Mouse (Mus musculus) ZHBTc4 (cell line): ENCODE data around the gene Eml1.

Experiments used
- DNase-seq: peaks from one replicate; pipeline ENCODE4 v3.0.0-alpha.2; 2011; ENCODE audit warnings: low read depth, low spot score

Eml1 gene

DNA sequence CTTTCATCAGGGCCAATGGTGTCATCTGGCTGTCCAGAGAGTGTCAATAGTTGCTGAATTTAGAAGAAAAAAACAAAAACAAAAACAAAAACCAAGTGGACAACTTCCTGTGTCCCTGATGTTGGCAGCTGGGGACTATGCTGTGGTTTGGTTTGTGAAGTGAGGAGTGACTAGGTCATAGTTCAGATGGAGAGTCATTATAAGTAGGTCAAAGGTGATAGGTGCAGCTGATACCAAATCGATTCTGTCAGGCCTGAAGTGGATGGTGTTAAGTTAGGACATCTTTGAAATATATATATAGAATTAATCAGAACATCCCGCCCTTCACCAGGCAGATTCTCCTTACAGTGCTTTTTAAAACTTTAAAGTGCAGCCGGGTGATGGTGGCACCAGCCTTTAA lies 103.7 kb downstream of the Eml1 start:
- no peak for DNase-seq

GRCm38 (mm10) chr12:108478714-108479113 lies 108.0 kb downstream of the Eml1 start:
- DNase-seq: no peak

GRCm38 (mm10) chr12:108480704-108481365 lies 110.1 kb downstream of the Eml1 start:
- DNase-seq: no peak

GRCm38 (mm10) chr12:108489076-108489475 lies 118.3 kb downstream of the Eml1 start:
- no peak for DNase-seq

GRCm38 (mm10) chr12:108489741-108490140 lies 119.0 kb downstream of the Eml1 start:
- no peak for DNase-seq

- DNase-seq: no peak
These were observed 119.6 kb downstream of the Eml1 start for GRCm38 (mm10) chr12:108490336-108490735.

- DNase-seq: peak; percentile 71
These were observed 120.2 kb downstream of the Eml1 start for GRCm38 (mm10) chr12:108490954-108491353.

- DNase-seq: peak; percentile 73
These were observed 123.3 kb downstream of the Eml1 start for GRCm38 (mm10) chr12:108494011-108494541.

GRCm38 (mm10) chr12:108495455-108496235 lies 124.9 kb downstream of the Eml1 start:
- no peak for DNase-seq

DNA sequence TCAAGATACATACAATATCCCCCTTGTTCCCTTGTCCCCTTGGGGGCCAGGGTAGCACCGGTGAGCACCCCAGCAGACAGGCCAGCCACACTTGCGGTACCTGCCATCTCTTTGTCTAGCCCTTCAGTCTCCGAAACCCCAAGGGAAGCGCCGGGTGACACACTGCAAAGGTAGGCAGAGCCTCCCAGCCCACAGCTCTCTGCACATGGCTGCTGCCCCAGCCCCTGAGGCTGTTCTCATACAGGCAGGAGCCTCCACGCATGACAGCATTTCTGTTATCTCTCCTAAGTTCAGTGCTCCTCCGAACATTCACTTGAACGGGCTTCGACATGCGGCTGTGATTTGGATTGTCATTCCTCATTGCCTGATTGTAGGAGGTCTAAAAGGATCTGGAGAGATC lies 132.3 kb downstream of the Eml1 start:
- no peak for DNase-seq

DNA sequence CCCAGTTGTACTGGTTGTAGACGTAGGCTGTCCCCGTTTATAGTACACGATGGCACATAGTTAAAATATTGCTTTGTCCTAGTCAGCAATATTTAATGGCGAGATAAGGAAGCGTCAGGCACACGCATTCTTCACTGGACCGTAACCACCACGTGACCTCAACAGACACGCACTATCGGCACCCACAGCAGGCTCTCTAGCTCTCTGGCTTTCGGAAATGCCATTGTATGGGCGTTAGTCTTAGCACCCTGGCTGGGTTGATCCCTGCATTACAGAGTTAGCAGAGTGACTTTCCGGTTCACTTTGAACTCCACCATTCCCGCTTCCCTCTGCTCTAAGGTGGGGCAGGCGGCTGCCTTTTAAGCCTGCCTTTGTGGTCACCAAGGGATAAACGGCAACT lies 132.8 kb downstream of the Eml1 start:
- DNase-seq: peak; percentile 76

GRCm38 (mm10) chr12:108505846-108506245 lies 135.1 kb downstream of the Eml1 start:
- DNase-seq: no peak

GRCm38 (mm10) chr12:108507046-108507445 lies 136.3 kb downstream of the Eml1 start:
- peak; percentile 77 for DNase-seq

- DNase-seq: no peak
These were observed 139.8 kb downstream of the Eml1 start for GRCm38 (mm10) chr12:108510571-108510970.

DNA sequence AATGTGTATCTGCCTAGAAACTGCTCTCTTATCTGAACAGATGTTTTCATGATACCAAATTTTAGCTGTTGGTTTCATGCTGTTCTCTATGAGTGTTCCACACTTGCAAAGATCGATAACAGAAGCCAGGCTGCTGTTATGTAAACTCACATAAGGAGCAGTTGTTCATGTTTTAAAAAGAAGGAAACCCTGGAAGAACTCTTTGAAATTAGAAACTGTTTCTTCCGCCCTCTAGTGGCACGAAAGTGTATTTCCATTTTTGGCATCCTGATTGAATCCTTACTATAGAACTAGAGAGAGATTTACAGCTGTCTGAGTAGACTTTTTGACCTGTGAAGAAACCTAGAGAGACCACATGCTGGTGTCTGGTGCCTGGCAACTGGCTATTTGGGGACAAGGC lies 140.3 kb downstream of the Eml1 start:
- DNase-seq: peak; percentile 64

DNA sequence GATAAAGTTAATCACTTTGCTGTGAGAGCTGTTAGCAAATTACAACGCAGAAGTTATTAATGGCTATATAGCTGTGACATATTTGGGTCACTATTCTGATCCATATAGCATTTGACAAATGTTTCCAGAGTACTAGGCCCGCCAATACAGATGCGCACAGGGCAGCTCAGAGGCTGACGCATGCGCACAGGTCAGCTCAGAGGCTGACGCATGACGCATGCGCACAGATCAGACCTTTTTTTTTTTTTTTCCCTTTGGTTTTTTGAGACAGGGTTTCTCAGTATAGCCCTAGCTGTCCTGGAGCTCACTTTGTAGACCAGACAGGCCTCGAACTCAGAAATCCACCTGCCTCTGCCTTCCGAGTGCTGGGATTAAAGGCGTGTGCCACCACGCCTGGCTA lies 144.7 kb downstream of the Eml1 start:
- peak; percentile 78 for DNase-seq

GRCm38 (mm10) chr12:108519374-108519773 lies 148.6 kb downstream of the Eml1 start:
- peak; percentile 63 for DNase-seq

- peak; percentile 89 for DNase-seq
These were observed 158.5 kb downstream of the Eml1 start for GRCm38 (mm10) chr12:108529214-108529613.

DNA sequence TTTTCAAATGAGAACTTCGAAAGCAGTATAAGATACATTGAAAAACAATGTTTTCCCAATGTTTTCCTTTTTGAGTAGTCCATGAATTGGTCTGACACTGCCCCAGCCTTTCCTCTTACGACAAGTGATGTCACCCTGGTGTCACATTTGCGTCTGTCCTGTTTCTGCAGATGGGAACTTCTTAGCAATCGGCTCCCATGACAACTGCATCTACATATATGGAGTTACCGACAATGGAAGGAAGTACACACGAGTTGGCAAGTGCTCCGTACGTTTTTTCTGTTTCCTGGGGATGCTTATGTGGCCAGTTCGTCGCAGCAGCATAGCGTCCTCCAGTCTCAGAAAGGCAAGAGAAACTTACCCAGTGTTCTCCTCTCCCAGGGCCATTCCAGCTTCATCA lies 163.7 kb downstream of the Eml1 start:
- no peak for DNase-seq

- DNase-seq: peak; percentile 88
These were observed 165.7 kb downstream of the Eml1 start for GRCm38 (mm10) chr12:108536461-108536860.

DNA sequence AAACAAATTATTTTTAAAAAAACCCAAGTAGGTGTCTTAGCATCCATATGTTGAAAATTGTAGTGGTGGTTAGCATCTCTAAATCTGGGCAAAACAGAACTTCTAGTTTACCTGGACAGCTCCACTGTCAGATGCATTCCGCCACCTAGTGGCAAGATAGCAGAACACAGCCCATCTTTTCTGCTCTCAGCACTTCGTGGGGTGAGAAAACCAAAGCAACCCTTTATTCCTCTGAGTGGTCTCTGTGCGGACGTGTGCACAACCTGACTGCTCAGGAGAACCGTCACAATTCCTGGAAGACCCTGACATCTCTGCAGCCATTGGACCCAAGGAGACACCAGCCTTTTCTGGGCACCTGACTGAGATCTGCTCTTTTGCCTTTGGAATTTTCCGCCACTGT lies 170.3 kb downstream of the Eml1 start:
- peak; percentile 79 for DNase-seq

GRCm38 (mm10) chr12:108546508-108547153 lies 175.9 kb downstream of the Eml1 start:
- DNase-seq: peak; percentile 40
